Mouse (Mus musculus) ovary, postnatal 14 days (tissue): ENCODE results near the gene Efnb2.

Experiments
- DNase-seq: peaks from one replicate; pipeline ENCODE4 v3.0.0; 2022; ENCODE audit warnings: low spot score

The Efnb2 gene

DNA sequence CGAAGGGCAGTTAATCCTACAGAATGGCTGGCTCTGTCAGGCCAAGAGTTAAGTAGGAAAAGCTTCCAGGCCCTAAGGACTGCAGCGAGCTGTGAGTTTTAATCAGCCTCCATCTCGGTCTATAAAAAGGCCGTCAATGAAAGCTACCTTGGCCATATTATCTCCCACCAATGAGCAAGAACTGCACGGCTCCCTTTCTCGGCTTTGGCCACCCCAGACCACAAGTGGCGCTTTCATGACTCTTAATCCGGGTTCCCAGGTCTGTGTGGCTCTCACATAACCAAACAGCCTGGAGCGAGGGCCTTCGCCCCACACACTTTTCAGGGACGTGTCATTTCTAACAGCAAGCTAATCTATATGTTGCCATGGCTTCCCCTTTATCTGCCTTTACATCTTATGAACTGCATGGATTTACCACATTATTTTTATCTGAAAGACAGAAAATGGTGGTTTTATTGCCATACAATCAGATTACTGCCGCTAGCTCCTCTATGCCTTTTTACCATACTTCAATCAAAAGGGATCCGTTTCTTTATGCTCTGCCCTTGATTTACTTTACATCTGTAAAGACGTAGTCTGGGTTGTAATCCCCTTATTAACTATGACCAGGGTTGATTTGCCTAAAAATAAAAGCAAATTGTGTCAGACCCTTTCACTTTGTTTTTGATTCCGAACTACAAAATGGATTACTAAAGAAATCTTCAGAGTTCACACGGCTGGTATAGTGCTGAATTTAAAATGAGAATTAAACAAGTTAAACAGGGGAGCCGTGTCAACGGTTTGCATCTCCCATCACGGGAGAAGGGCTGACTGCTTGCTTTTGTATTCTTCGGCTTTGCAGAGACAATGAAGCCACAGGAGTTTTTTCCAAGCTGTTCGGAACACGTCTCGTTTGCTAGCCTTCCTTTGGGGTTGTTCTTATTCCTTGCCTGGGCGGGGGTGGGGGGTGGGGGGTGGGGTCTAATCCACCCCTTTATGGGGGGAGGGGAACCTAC, 5.4 kb downstream of the Efnb2 start:
- no peak for DNase-seq

DNA sequence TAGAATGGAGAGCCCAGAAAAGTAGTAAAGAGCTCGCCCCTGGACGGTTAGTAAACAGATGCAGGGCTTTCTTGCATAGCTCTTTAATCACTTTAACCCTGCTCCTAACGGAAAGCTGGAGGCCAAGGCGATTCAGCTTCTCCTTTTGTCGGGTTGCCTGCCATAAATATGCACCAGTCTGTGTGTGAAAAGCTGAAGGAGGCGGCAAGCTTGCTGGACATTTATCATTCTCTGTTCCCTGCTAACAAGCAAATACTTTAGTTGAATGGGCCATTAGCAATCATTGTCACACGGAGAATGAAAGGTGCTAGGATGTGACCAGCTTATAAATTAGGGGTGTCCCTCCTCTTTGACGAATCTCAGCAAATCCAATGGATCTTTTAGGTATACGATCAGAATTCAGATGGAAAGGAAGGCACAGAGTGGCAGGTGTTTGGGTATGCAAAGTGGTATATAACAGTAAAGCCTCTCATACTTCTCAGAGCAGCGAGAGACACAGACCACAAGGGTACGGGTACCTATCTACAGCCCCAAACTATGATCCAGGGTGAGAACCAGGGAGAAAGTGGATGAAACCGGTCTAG, 7.0 kb downstream of the Efnb2 start:
- DNase-seq, result no peak

DNA sequence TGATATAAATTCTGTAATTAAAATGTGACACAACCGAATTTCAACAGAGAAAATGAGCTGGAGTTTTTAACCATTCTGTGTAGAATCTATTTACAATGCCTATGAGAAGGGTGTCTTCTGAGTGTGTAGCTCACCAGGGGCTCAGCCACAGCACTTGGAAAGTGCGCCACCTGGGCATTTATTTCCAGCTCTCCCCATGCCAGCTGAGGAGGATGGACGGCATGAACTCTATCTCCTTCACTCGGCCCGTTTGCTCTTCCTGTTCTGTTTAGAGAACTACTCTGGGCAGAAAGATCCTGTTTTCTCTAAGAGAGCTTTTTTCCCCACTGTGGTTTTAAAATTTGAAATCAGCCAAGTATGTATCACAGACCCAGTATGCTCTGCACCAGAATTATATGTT, 7.7 kb downstream of the Efnb2 start:
- no peak for DNase-seq

DNA sequence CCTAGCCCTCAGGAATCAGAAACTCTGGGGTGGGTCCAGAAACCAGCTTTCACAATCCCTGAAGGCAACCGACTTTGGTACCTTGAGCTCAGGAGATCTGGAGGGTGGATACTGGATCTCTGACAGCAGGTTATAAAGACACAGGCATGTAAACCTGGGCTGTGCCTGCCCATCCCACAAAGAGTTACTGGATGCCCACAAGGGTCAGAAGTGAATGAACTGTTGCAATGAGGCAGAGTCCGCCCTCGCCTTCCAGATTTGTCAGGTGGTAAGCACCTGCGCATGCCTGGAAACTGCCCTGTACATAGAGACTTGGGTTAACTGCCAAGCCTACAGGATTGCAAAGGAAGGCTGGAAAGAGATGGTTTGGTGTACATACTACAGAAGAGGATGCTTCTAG, 8.7 kb downstream of the Efnb2 start:
- no peak for DNase-seq

DNA sequence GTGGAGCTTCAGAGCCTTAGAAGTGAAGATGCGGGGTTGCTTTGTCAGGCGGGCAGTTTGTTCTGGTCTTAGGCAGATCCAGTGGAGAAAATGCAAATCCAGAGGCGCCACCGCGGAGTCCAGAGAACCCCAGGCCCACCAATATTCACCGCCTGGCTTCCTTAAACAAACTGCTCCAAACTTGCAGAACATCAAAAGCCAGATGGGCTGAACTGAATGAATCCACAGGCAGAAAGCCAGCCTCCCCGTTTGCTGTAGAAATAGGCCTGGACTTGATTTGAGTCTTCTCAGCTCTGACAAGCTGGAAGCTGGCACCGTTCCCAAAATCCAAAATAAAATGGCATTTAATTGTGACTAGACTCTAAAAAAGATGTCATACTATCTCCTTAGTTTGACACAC, 11.1 kb downstream of the Efnb2 start:
- no peak for DNase-seq

DNA sequence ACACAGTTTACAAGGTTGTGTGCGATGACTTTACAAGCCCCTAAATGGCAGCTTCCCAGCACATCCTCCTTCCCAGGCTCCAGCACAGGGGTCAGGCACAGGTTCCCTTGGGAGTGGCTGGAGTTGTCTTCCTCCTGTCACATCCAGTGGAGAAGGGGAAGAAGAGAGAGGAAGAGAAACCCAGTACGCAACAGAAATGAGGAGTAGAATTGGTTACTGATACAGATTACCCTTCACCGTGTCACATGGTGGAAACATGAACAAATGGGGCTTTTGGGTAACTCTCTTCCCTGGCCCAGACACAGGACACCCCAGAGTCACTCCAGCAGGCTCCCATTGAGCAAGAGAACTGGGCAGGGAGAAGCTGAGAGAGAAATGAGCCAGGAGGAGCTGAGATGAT, 11.5 kb downstream of the Efnb2 start:
- no peak for DNase-seq

DNA sequence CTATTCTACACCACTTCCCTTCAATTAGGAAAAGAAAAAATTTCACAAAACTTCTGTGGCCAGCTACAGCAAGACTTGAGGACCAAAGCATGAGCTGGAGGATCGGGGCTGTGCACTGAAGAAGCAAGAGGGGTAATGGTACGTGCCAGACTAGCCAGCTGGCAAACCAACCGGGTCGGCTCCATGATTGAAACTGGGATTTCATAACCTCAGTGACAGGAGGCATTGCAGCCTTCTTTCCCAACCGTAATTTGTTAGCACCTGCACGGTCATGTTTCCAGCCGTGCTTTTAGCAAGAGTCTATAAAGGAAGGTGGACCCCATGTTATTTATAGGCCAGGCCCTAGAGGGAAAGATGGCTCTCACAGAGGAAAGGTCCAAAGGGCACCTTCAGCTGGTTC, 12.4 kb downstream of the Efnb2 start:
- DNase-seq, result no peak

DNA sequence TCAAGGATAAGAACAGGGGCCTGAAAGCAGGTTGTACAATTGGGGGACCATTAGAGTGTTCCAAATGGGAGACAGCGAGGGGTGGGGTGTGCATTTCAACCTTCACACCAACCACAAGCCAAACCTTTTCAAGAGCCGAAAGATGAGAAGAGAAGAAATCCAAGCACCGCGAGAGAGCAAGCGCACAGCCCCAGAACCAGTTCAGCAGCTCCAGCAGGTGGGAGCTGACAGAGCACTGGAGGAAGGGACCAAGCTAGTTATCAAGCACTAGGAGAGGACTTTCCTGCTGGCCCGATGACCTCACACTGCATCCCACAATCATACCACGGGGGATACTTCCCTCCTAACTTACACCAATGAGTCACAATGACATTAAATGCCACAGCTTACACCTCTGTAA, 13.2 kb downstream of the Efnb2 start:
- no peak for DNase-seq

DNA sequence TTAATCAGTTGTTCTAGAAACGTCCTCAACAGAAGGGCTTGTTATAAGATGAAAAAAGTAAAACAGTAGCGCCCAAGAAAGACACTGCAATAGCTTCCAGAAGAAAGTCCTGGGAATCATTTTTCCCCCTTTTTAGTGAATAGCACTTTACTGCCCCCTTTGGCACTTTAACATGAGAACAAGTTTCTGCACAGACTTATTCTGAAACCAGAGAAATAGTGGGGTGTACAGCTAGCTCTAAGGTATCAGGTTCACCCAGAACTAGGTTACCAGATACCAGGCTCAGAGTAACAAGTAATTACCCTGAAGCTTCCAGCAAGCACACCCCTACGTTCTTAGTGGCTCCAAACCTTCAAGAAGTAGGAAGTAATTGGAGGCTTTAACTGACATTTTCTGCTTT, 13.7 kb downstream of the Efnb2 start:
- DNase-seq, result no peak

DNA sequence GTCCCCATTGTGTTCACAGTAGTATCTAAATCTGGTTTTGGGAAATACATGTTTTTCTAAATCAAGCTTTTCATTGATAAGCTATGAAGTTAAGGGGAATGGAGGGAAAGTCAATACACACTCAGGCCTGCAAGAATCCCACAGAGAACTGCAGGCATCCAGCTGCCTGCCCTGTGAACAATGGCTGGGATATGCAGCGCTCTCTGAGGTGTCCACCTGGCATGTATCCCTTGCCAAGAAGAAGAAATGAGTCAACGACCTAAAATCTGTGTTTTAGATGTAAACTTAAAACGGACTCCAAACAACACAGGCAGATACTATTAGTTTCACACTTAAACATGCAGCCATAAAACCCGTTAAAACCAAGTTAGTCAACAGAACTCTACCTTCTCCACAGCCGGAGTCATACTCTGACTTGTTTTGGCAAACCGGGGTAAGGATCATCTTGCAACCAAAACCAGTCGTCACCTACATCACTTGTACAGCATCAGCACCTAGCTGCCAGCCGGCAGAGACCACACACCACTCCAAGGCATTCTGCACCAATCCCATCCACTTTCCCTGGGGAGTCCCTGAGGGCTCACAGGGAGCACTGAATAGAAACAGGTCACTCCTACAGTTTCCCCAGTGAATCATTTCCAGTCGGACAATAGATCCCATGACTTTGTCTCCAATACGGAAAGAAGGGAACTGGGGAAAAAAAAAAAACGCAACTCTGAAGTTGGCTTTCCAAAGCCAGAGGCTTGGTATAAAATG, 16.7 kb downstream of the Efnb2 start:
- DNase-seq, result no peak

DNA sequence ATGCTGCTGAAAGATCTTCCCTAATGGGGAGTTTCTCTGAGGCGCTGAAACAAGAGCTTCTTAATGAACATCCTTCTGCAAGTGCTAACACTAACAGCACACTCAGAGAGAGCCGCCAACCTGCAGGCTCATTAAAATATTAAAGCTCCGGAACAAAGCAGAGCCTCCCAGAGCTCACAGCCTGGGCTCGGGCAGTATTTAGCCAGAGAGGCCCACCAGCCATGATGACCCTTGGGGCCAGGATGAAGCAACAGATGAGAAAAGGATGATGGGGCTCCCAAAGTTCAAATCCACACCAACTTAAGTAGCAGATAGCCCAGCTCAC, 20.8 kb downstream of the Efnb2 start:
- DNase-seq, result no peak

DNA sequence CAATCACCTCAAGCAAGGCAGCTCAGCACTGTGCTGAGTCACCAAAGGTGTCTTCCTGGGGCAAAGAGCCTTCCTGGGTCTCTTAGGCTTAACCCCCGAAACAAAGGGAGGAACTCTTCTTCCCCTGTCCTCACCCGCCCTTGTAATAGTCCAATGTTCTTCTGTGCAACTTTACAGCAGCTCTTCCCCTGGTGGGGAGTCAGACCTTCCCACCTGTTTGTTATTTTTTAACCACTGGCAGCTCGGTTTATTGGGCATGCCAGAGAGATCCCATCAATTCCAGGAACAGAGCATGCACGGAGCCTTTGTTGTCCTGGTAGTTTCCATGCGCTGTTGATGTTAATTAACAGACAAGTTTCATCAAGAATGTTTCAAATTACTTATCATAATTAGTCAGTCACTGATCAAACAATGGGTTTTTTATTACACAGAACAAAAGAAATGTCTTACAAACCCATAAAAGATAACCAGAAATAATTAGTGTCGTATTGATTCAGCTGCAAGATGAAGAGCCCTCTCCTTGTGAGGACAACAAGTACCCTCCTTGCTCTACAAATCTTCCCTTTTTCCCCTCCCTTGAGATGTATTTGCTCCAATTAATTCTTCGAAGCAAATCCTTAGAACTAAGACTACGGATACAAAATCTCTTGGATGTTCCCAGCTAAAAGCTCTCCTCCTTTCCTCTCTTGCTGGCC, 21.3 kb downstream of the Efnb2 start:
- DNase-seq, result no peak

DNA sequence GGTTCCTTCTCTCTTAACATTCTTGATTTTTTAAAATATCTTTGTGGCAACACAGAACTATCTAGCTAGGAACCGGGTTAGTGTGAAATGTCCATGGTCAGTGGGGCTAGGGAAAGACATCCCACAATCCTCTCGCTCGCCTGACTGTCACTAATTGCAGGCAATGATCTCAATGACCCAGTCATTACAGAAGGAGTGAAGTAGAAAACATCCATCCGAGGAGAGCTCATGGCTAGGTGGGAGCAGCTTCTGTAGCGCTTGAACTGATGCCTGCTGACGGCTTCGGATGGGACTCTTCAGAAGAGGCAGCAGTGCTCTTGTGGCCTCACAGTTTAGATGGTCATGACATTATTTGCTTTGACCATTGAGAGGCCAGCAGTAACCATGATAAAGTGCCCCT, 29.6 kb downstream of the Efnb2 start:
- no peak for DNase-seq

DNA sequence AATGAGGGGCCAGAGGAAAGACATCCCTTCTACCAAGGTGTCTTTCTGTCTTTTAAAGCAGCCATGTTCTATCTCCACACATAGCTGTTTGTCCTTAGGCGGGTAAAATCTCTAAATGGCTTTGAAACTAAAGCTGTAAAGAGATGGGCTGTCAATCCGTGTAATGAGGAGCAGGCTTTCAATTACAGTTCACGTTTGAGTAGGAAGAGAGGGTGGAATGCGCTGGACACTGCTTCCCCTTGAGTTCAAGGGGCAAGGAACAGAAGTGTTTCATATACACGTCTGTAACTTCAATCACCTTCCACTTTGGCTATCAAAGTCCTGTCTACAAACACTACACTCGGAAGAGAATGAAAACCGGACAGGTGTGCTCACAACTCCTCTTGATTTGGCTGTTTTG, 37.0 kb downstream of the Efnb2 start:
- no peak for DNase-seq

DNA sequence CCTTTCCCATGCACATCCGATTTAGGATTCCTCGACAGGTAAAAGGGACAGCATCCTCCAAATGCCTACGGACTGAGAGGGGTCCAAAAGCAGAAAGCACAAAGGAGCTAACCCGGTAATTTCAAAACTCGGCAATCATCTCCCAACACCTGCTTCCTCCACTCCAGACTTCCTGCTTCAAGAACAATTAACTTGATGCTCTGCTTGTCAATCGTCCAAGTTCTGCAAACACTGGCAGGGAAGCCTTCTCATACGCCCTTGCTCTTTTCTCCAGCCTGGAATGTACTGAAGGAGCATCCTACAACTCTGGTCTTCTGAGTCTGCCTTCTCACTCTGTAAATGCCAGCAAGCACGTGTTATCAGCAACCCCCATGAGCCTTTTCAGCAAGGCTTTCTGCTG, 37.6 kb downstream of the Efnb2 start:
- no peak for DNase-seq

DNA sequence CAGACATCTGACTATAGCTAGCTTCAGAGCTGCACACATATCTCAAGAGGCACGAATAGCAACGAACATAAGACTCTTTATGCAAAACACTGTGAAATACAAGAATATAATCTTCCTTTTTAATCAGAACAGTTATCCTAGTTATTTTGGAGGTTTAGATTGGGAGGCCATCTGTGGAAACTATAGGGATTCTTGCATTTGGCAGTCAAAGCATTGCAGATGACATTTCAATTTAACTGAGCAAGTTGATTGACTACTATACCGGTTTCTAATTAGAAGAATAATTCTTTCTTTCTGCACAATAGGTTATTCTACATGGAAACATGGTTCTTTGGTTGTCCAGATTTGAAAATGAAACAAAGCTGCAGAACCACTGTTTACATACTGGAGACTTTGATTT, 38.6 kb downstream of the Efnb2 start:
- no peak for DNase-seq

DNA sequence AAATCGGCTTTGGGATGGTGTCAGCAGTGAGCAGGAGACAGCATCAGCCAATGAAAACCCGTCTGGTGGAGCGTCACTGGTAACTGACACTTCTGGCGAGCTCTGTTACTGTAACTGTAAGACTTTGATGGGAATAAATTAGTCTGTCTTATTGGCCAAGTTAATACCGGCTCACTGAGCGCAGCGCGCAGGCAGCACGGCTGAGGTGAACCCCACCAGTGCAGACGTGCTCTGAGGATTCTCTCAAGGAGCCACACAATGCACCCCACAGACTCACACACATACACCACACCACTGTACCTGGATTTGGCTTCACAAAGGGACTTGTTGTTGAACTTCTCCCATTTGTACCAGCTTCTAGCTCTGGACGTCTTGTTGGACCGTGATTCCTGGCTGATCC, 39.0 kb downstream of the Efnb2 start:
- no peak for DNase-seq

DNA sequence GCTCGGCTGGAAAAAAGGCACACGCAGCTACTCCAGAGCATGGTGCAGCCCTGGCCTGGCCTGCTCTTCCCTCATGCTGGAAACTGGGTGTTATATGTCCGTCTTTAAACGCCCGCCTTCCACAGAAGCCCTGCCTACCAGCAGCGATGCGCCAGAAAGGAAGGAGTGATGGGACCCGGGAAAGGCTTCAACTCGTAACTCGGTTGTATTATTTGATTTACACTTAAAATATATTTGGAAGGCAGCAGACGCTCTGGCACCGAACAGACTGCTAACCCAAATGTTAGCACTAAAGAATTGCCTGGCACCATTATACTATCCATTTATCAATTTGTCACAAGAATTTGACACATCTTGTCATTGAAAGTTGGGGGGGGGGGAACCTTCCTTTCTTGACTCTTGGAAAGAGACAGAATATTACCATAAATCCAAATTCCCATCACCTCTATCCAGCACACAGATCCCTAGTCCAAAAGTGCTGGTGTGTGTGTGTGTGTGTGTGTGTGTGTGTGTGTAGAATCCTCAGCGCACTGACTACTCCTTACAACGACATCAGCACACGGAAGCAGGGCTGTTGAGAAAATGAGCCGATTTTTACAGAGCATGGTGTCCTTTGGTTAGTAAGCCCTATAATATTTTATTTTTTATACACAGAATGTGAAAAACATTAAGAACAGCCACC, 39.7 kb downstream of the Efnb2 start:
- no peak for DNase-seq

DNA sequence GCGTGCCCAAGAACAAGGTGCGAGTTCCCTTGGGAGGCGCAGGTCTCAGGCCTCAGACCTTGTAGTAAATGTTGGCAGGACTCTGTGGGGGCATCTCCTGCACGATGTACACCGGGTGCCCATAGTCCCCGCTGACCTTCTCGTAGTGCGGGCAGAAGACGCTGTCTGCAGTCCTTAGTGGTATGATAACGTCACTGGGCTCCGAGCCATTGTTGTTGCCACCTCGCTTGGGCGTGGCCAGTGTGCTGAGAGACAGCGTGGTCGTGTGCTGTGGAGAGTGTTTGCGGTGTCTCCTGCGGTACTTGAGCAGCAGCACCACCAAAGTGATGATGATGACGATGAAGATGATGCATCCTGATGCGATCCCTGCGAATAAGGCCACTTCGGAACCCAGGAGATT, 40.5 kb downstream of the Efnb2 start:
- no peak for DNase-seq

DNA sequence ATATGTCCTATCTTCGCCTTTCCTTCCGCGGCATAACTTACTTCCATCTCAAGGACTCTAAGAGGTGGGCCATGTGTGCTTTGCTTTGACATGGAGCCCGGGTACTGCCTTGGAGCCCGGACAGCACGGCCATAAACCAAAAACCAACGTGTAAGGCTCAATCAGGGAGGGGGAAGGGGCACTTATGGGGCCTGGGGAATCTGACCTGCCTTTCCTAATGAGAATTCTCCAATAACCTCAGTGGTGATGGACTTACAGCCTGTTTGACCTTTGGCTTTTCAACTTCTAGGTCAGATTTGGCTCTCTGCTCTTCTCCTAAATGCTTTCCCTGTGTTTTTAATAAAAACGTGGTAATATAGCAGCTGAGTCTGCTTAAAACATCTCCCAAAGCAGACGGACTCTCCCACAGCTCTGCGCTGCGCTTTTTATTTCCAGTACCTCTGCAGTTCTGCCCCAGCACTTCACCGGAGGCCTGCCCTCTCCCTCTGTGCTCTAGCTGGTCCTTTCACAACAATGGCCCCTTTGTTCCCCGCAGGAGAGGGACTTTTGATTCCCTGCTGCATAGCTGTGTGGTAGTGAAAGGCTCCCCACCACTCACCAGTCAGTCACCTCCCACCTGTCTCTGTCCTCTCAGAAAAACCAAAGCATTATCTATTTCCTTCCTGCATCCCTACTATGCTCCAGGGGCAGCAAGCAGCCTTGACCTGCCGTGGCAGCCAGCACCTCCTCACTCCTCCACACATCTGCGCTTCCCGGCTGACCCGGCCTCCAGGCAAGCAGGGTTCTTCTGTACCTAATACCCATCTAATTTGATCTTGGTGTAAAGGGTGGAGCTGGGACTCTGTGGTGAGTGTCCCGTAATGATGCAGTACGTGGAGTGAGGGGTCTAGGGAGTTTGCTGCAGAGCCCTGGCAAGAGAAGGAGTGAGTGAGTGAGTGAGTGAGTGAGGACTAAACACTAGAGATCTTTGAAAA, 41.5 kb downstream of the Efnb2 start:
- no peak for DNase-seq

DNA sequence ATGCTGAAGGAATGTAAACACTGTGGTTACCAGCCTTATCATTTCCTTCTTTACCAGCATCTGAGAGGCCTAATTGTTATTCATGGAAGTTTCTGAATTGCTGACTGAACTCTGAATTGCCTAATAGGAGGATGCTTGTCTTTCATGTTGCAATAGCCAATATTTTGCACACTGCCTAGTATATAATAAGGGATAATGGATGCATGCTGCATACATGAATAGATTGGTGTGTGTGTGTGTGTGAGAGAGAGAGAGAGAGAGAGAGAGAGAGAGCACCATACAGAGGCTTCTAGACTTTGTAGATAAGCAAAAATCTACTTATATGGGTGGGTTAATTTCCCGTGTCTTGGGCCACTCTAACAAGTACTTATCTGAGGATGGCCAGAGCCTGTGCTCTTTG, 47.2 kb downstream of the Efnb2 start:
- DNase-seq, result no peak
